Mouse (Mus musculus) layer of hippocampus, adult 2 months (tissue): ENCODE results near the gene Ap4m1. TPM values are rescaled to one million over a fixed set of nuclear protein-coding genes. Genes with fewer than 3 reads are reported as not detected.
"Not testable (repeated sequence)": the region's sequence is repeated elsewhere in the genome, so short reads cannot be mapped to it uniquely, and the experiment has no call there.

Experiments
- DNase-seq, 2 experiments: peaks; one replicate each; pipeline ENCODE4 v3.0.0; 2022; ENCODE audit warnings: low spot score in 2 of 2
- H3K27ac ChIP-seq: fragments of 200-600 bp; 2 replicates; pipeline ENCODE4 v1.8.1; 2022
- H3K4me3 ChIP-seq: fragments of 200-600 bp; 2 replicates; pipeline ENCODE4 v1.8.1; 2022; ENCODE audit warnings: mild to moderate bottlenecking
- CTCF ChIP-seq: fragments of 200-600 bp; conservative IDR thresholded peaks from 2 replicates; pipeline ENCODE4 v1.8.1; 2022; ENCODE audit warnings: antibody characterized with exemption, mild to moderate bottlenecking, moderate library complexity
- total RNA-seq, 2 experiments: library from RNA; stranded (reverse); gene quantifications; 2 replicates each; pipeline ENCODE4 v1.2.3; 2021

Gene Ap4m1
- total RNA-seq, 2 experiments from 2014 or later = 25.6 to 26.2 TPM

- Histone ChIP-seq H3K27ac (no peak overlapping the region), H3K4me3 (no peak overlapping the region)
- TF ChIP-seq CTCF = no peak
- DNase-seq = no peak
These were observed 6.2 kb upstream of the Ap4m1 start for GRCm38 (mm10) chr5:138165594-138165993.

GRCm38 (mm10) chr5:138170936-138171561, 753 bp upstream of the Ap4m1 start:
- Histone ChIP-seq H3K27ac (peak overlapping the region; percentile 92), H3K4me3 (peak overlapping the region; percentile 84)
- TF ChIP-seq CTCF = peak; percentile 25
- peak; percentile 92 to 94 for DNase-seq

GRCm38 (mm10) chr5:138173217-138173616, 1.4 kb downstream of the Ap4m1 start:
- no peak for DNase-seq
- no peak for TF ChIP-seq CTCF
- H3K27ac ChIP-seq = no peak overlapping the region
- no peak overlapping the region for H3K4me3 ChIP-seq

GRCm38 (mm10) chr5:138186950-138187638, 15.3 kb downstream of the Ap4m1 start, which contains the start of the genes Taf6 and Cnpy4:
Taf6 (minus strand) TSS chr5:138187451.
Cnpy4 (plus strand) TSS chr5:138187485.
- peak; percentile 79 to 89 for DNase-seq
- TF ChIP-seq CTCF = no peak
- Histone ChIP-seq H3K27ac (peak within 1 kb of the TSS; percentile 92), H3K4me3 (peak within 1 kb of the TSS; percentile 99)

GRCm38 (mm10) chr5:138187661-138188306, 16.0 kb downstream of the Ap4m1 start:
- DNase-seq = peak; percentile 76 to 88
- TF ChIP-seq CTCF = no peak
- Histone ChIP-seq H3K27ac (peak overlapping the region; percentile 92), H3K4me3 (peak overlapping the region; percentile 99)

GRCm38 (mm10) chr5:138193771-138194727, 22.2 kb downstream of the Ap4m1 start, which contains the start of gene Mblac1:
Mblac1 (plus strand) TSS chr5:138194314.
- peak; percentile 79 to 82 for DNase-seq
- Histone ChIP-seq H3K4me3 (peak within 1 kb of the TSS; percentile 85), H3K27ac (peak within 1 kb of the TSS; percentile 96)
- no peak for TF ChIP-seq CTCF

GRCm38 (mm10) chr5:138194755-138195345, 23.0 kb downstream of the Ap4m1 start:
- Histone ChIP-seq H3K27ac (peak overlapping the region; percentile 96), H3K4me3 (peak overlapping the region; percentile 85)
- no peak for DNase-seq
- TF ChIP-seq CTCF = no peak

GRCm38 (mm10) chr5:138195463-138195862, 23.7 kb downstream of the Ap4m1 start:
- TF ChIP-seq CTCF = no peak
- DNase-seq = no peak
- peak overlapping the region; percentile 85 for H3K4me3 ChIP-seq
- H3K27ac ChIP-seq = peak overlapping the region; percentile 96

- H3K27ac ChIP-seq = no peak overlapping the region
- H3K4me3 ChIP-seq = no peak overlapping the region
- DNase-seq = no peak
- peak; percentile 71 for TF ChIP-seq CTCF
These were observed 27.8 kb downstream of the Ap4m1 start for GRCm38 (mm10) chr5:138199576-138199975.

GRCm38 (mm10) chr5:138202086-138202485, 30.3 kb downstream of the Ap4m1 start:
- Histone ChIP-seq H3K27ac (no peak overlapping the region), H3K4me3 (no peak overlapping the region)
- no peak for TF ChIP-seq CTCF
- no peak for DNase-seq

- no peak for TF ChIP-seq CTCF
- Histone ChIP-seq H3K27ac (no peak overlapping the region), H3K4me3 (no peak overlapping the region)
- no peak for DNase-seq
These were observed 35.5 kb downstream of the Ap4m1 start for GRCm38 (mm10) chr5:138207253-138207652.

- no peak for TF ChIP-seq CTCF
- no peak overlapping the region for H3K4me3 ChIP-seq
- DNase-seq = no peak
- H3K27ac ChIP-seq = no peak overlapping the region
These were observed 36.1 kb downstream of the Ap4m1 start for GRCm38 (mm10) chr5:138207873-138208272.

- not testable (repeated sequence) for H3K4me3 ChIP-seq, DNase-seq, H3K27ac ChIP-seq
These were observed 44.8 kb downstream of the Ap4m1 start for GRCm38 (mm10) chr5:138216632-138217031.
